Mouse (Mus musculus) limb, embryonic 13.5 days (tissue): Measurements from ENCODE around the gene Nod1. TPM values are rescaled to one million over a fixed set of nuclear protein-coding genes. Genes with fewer than 3 reads are reported as not detected.

Source experiments
- polyA plus RNA-seq: library from polyadenylated mRNA; unstranded; fragments of >200 nt; fragmentation: Nextera tagmentation; extraction: Ambion mirVana; gene quantifications from 2 replicates; pipeline ENCODE4 v1.2.1, GENCODE M21; 2015

Gene Nod1
- polyA plus RNA-seq, 1 experiment from 2014 or later, result 5.9 TPM

Other genes with a start within 250 kb of the Nod1 start
- 2.9 and 3.1 TPM in 2 replicates for gene Znrf2, start 155.7 kb downstream of the Nod1 start, polyA plus RNA-seq
- 8.2 and 9.0 TPM in 2 replicates for gene Ggct, start 20.3 kb upstream of the Nod1 start, polyA plus RNA-seq
- 139 and 142 TPM in 2 replicates for gene Gars, start 65.4 kb upstream of the Nod1 start, polyA plus RNA-seq
- gene Crhr2, start 160.4 kb upstream of the Nod1 start, polyA plus RNA-seq, result 0.09 and 0.18 TPM in 2 replicates
- 0.36 and 0.71 TPM in 2 replicates for gene Inmt, start 202.4 kb upstream of the Nod1 start, polyA plus RNA-seq
- 16.3 and 17.5 TPM in 2 replicates for gene Mindy4, start 230.8 kb upstream of the Nod1 start, polyA plus RNA-seq